Mouse (Mus musculus) CH12.LX (cell line): ENCODE measurements around the gene Kcnn3. TPM values are rescaled to one million over a fixed set of nuclear protein-coding genes. Genes with fewer than 3 reads are reported as not detected.

ENCODE experiments used
- DNase-seq: peaks from one replicate; pipeline ENCODE4 v3.0.0-alpha.2; 2013; ENCODE audit errors: extremely low read depth
- H3K27ac ChIP-seq: 2 replicates; pipeline ENCODE4 v1.5.1; 2012; ENCODE audit warnings: low read depth, mild to moderate bottlenecking, control low read depth, moderate library complexity; ENCODE audit not compliant: insufficient read depth
- H3K27me3 ChIP-seq: replicated peaks from 2 replicates; pipeline ENCODE3; 2012; ENCODE audit warnings: inconsistent platforms
- H3K36me3 ChIP-seq, 2 experiments: replicated peaks in 1 of 2; 2 replicates each; pipeline versions ENCODE3 to v1.6.1; 2012; ENCODE audit warnings: inconsistent platforms in 1 of 2, low read length in 1 of 2, mild to moderate bottlenecking in 1 of 2, mixed read lengths in 1 of 2, moderate library complexity in 1 of 2; ENCODE audit not compliant: control insufficient read depth in 1 of 2, insufficient read depth in 1 of 2
- H3K4me1 ChIP-seq, 2 experiments: 2 replicates each; pipeline ENCODE4 v1.6.1; 2012; ENCODE audit warnings: inconsistent platforms in 1 of 2, moderate library complexity in 1 of 2; ENCODE audit not compliant: insufficient read depth in 2 of 2, control insufficient read depth in 1 of 2
- H3K4me2 ChIP-seq: 2 replicates; pipeline ENCODE4 v1.6.1; 2012; ENCODE audit warnings: low read depth, mild to moderate bottlenecking, control low read depth; ENCODE audit not compliant: poor library complexity, insufficient read depth, severe bottlenecking
- H3K4me3 ChIP-seq, 3 experiments: fragments of 150-350 bp in 1 of 3; sonication (generic) in 1 of 3; replicated peaks in 1 of 3; 2 replicates each; pipeline versions ENCODE3 to v1.5.1; 2011 to 2012; ENCODE audit warnings: low read depth in 2 of 3, low read length in 2 of 3, mild to moderate bottlenecking in 2 of 3, moderate library complexity in 2 of 3, control low read depth in 1 of 3, improper control_type of control experiment in 1 of 3, inconsistent platforms in 1 of 3, mixed read lengths in 1 of 3; ENCODE audit not compliant: poor library complexity in 1 of 3
- H3K79me2 ChIP-seq: replicated peaks from 2 replicates; pipeline ENCODE4 v1.6.1; 2012; ENCODE audit warnings: mild to moderate bottlenecking, moderate library complexity; ENCODE audit not compliant: control insufficient read depth, poor library complexity, insufficient read depth, severe bottlenecking; ENCODE audit errors: extremely low read depth
- H3K9ac ChIP-seq: 2 replicates; pipeline ENCODE4 v1.6.1; 2012; ENCODE audit warnings: low read depth, mild to moderate bottlenecking, control low read depth, moderate library complexity; ENCODE audit not compliant: insufficient read depth
- H3K9me3 ChIP-seq: replicated peaks from 2 replicates; pipeline ENCODE3; 2012; ENCODE audit warnings: low read length, inconsistent platforms, mixed read lengths
- CHD2 ChIP-seq: IDR thresholded peaks from 2 replicates; pipeline ENCODE4 v1.6.1; 2011; ENCODE audit warnings: low read length, improper control_type of control experiment
- CTCF ChIP-seq, 2 experiments: IDR thresholded peaks in 1 of 2; conservative IDR thresholded peaks in 1 of 2; 2 replicates each; pipeline ENCODE4 v1.5.1; 2011 to 2012; ENCODE audit warnings: low read depth in 2 of 2, low read length in 2 of 2, improper control_type of control experiment in 1 of 2, inconsistent platforms in 1 of 2, mild to moderate bottlenecking in 1 of 2, moderate library complexity in 1 of 2
- E2F4 ChIP-seq: IDR thresholded peaks from 2 replicates; pipeline ENCODE4 v1.6.1; 2011; ENCODE audit warnings: low read depth, low read length, improper control_type of control experiment; ENCODE audit not compliant: insufficient replicate concordance
- ELF1 ChIP-seq: IDR thresholded peaks from 2 replicates; pipeline ENCODE4 v1.6.1; 2014; ENCODE audit warnings: low read depth, mild to moderate bottlenecking, inconsistent platforms, low read length, improper control_type of control experiment
- GABPA ChIP-seq: IDR thresholded peaks from 2 replicates; pipeline ENCODE4 v1.6.1; 2012; ENCODE audit warnings: low read depth, low read length, improper control_type of control experiment, inconsistent platforms; ENCODE audit not compliant: insufficient replicate concordance
- HCFC1 ChIP-seq: IDR thresholded peaks from 2 replicates; pipeline ENCODE4 v1.6.1; 2012; ENCODE audit warnings: low read depth, mild to moderate bottlenecking, inconsistent platforms, low read length, improper control_type of control experiment
- KAT2A ChIP-seq: IDR thresholded peaks from 2 replicates; pipeline ENCODE4 v1.6.1; 2012; ENCODE audit warnings: low read length, improper control_type of control experiment, inconsistent platforms; ENCODE audit not compliant: insufficient replicate concordance
- MAFK ChIP-seq: IDR thresholded peaks from 2 replicates; pipeline ENCODE4 v1.6.1; 2011; ENCODE audit warnings: low read length, improper control_type of control experiment; ENCODE audit not compliant: insufficient replicate concordance
- MAX ChIP-seq: IDR thresholded peaks from 2 replicates; pipeline ENCODE4 v1.6.1; 2011; ENCODE audit warnings: low read length, improper control_type of control experiment
- MXI1 ChIP-seq: IDR thresholded peaks from 2 replicates; pipeline ENCODE4 v1.6.1; 2011; ENCODE audit warnings: mild to moderate bottlenecking, low read depth, low read length, improper control_type of control experiment
- MYC ChIP-seq: IDR thresholded peaks from 2 replicates; pipeline ENCODE4 v1.6.1; 2011; ENCODE audit warnings: low read depth, mild to moderate bottlenecking, improper control_type of control experiment, low read length
- NELFE ChIP-seq: IDR thresholded peaks from 2 replicates; pipeline ENCODE4 v1.6.1; 2011; ENCODE audit warnings: low read depth, low read length, improper control_type of control experiment
- PAX5 ChIP-seq: IDR thresholded peaks from 2 replicates; pipeline ENCODE4 v1.6.1; 2012; ENCODE audit warnings: low read length, inconsistent platforms, mixed read lengths
- RCOR1 ChIP-seq: conservative IDR thresholded peaks from 2 replicates; pipeline ENCODE4 v1.6.1; 2012; ENCODE audit warnings: low read depth, mild to moderate bottlenecking, inconsistent platforms, low read length, improper control_type of control experiment
- SIN3A ChIP-seq: IDR thresholded peaks from 2 replicates; pipeline ENCODE4 v1.6.1; 2012; ENCODE audit warnings: low read length, improper control_type of control experiment, inconsistent platforms
- SMC3 ChIP-seq: IDR thresholded peaks from 2 replicates; pipeline ENCODE4 v1.6.1; 2011; ENCODE audit warnings: low read depth, low read length, improper control_type of control experiment
- USF2 ChIP-seq: conservative IDR thresholded peaks from 2 replicates; pipeline ENCODE4 v1.6.1; 2011; ENCODE audit warnings: low read depth, low read length, improper control_type of control experiment
- ZKSCAN1 ChIP-seq: IDR thresholded peaks from 2 replicates; pipeline ENCODE4 v1.6.1; 2012; ENCODE audit warnings: low read depth, inconsistent platforms, low read length, improper control_type of control experiment, borderline replicate concordance
- ZMIZ1 ChIP-seq: IDR thresholded peaks from 2 replicates; pipeline ENCODE4 v1.6.1; 2012; ENCODE audit warnings: low read depth, mild to moderate bottlenecking, inconsistent platforms, low read length, improper control_type of control experiment
- ZNF384 ChIP-seq: IDR thresholded peaks from 2 replicates; pipeline ENCODE4 v1.6.1; 2012; ENCODE audit warnings: low read depth, low read length, improper control_type of control experiment, inconsistent platforms
- dilution Hi-C: fragments of 300-500 bp; cut with MboI; formaldehyde crosslinking; loops from 2 replicates; pipeline ENCODE4 v1.14.3; 2020; ENCODE audit warnings: low sequenced_read_pairs; ENCODE audit not compliant: extremely low pct_unique_long_range_greater_than_20kb, extremely low pct_ligation_motif_present
- in situ Hi-C: fragments of 300-500 bp; cut with MboI; formaldehyde crosslinking; loops from 3 replicates; pipeline ENCODE4 v1.14.3; 2019; ENCODE audit warnings: low sequenced_read_pairs, low pct_ligation_motif_present, low pct_unique_long_range_greater_than_20kb, mixed read lengths
- polyA plus RNA-seq: library from polyadenylated mRNA; unstranded; fragments of >175 nt; gene quantifications from 2 replicates; pipeline ENCODE4 v1.2.1, GENCODE M21; 2012; ENCODE audit warnings: low read depth; ENCODE audit not compliant: insufficient read length
- total RNA-seq, 2 experiments: library from RNA; depleted of rRNA; stranded (reverse); fragments of 300-350 nt in 1 of 2; fragments of >200 nt in 1 of 2; gene quantifications; 2 replicates each; pipeline ENCODE4 v1.2.3; 2012 to 2014

Kcnn3 gene
- total and polyA plus RNA-seq, 3 experiments: 0.06 TPM; not detected in 2

GRCm38 (mm10) chr3:89577154-89577553 lies 57.2 kb downstream of the Kcnn3 start:
- no peak for DNase-seq
- Histone ChIP-seq H3K27ac (no peak overlapping the region), H3K79me2 (no peaks in the 10 kb centered on the region), H3K4me2 (no peak overlapping the region), H3K4me1 (no peaks in the 10 kb centered on the region), H3K9me3 (peaks cover 3% of the 10 kb centered on the region), H3K36me3 (no peaks in the 10 kb centered on the region), H3K27me3 (no peaks in the 10 kb centered on the region), H3K9ac (no peak overlapping the region), H3K4me3 (no peak overlapping the region)
- in situ Hi-C loops: no loop called here
- dilution Hi-C loops: no loop called here
- TF ChIP-seq KAT2A (no peak), PAX5 (no peak), USF2 (no peak), E2F4 (no peak), CHD2 (no peak), ZMIZ1 (no peak), ELF1 (no peak), GABPA (no peak), MYC (no peak), MXI1 (no peak)

- in situ Hi-C loops (no loop called here), dilution Hi-C loops (no loop called here)
- TF ChIP-seq SIN3A (no peak), CHD2 (no peak), ZKSCAN1 (no peak), SMC3 (peak; percentile 36), HCFC1 (no peak), CTCF (conservative IDR thresholded peaks at IDR 0.05 in 1 of 2, IDR thresholded peaks at IDR 0.05 in 1 of 2; ENCODE audit: low read depth in 2 of 2, low read length in 2 of 2) (peak in 1 of 2 experiments; percentile 48; a peak in 2 of 4 replicates), MAX (no peak), NELFE (no peak), RCOR1 (no peak), ZNF384 (no peak), MAFK (no peak)
- Histone ChIP-seq H3K4me1 (peaks cover 0 to 2% of the 10 kb centered on the region in 2 experiments; a peak in 1 of 4 replicates), H3K9me3 (peaks cover 3% of the 10 kb centered on the region), H3K4me3 (no peak overlapping the region), H3K27me3 (no peaks in the 10 kb centered on the region), H3K9ac (no peak overlapping the region), H3K27ac (no peak overlapping the region), H3K36me3 (no peaks in the 10 kb centered on the region), H3K4me2 (no peak overlapping the region), H3K79me2 (no peaks in the 10 kb centered on the region)
- DNase-seq: no peak
These were observed 58.1 kb downstream of the Kcnn3 start for GRCm38 (mm10) chr3:89578083-89578482.
